Mouse (Mus musculus): Measurements from ENCODE around the gene Sv2b. TPM values are rescaled to one million over a fixed set of nuclear protein-coding genes. Genes with fewer than 3 reads are reported as not detected.

Gene Sv2b
- polyA plus RNA-seq, 2 experiments, result 0.02 TPM; not detected in 1

DNA sequence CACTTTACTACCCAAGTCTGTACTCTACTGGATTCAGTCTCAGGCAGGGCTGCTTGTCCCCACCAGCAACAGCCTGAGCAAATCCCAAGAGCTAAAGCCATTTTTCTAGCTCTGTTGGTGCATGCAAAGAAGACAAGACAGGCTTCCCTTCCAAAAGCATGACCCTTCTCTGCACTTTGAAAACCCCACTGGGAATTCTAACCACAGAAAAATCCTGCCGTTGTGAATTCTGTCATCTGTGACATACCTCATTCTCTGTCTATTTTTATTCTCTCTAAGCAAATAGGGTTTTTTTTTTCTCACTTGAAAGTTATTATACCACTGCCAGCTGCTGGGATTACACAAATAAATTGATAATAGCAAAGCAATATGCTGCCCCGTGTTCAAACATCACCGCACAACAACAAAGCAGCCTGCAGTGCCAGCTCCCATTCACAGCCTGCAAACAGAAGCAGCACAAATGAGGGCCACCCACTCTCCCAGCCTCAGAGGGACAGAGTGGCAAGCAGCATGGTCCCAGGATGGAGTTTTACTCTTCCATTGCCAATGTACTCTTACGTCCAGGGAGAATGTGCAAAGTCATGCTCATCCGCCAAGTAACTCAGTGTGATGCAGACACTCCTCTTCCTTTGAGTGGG lies 13.7 kb downstream of the Sv2b start:
- no peaks in the 10 kb centered on the region for H3K4me1 ChIP-seq (replicated peaks; ENCODE audit: control insufficient read depth in 2 of 2, insufficient read depth in 2 of 2, low read length in 1 of 2)
- H3K4me2 ChIP-seq (ENCODE audit: low read depth), result no peak overlapping the region
- TF ChIP-seq EP300 (IDR thresholded peaks at IDR 0.05; ENCODE audit: low read depth), result no peak
- TF ChIP-seq CTCF (IDR thresholded peaks at IDR 0.05; ENCODE audit: low read depth), result no peak
- no peak overlapping the region for H3K9ac ChIP-seq (replicated peaks)
- WGBS (ENCODE audit: insufficient replicate concordance), result 65% methylated on average over 5 of the region's 5 CpGs
- no peaks in the 10 kb centered on the region for H3K27me3 ChIP-seq (ENCODE audit: control insufficient read depth, insufficient read depth, low read length)
- H3K27ac ChIP-seq, result no peak overlapping the region
- DNase-seq (ENCODE audit: low read depth in 3 of 3, low spot score in 3 of 3) (no peak), ATAC-seq (ENCODE audit: insufficient read depth) (no peak)
- no peaks in the 10 kb centered on the region for H3K9me3 ChIP-seq (ENCODE audit: control insufficient read depth, low read length)
- H3K4me3 ChIP-seq (ENCODE audit: insufficient read depth in 1 of 2, low read depth in 2 of 2, low read length in 2 of 2), result no peak overlapping the region
- no peaks in the 10 kb centered on the region for H3K36me3 ChIP-seq (replicated peaks; ENCODE audit: control insufficient read depth, insufficient read depth, low read depth)

DNA sequence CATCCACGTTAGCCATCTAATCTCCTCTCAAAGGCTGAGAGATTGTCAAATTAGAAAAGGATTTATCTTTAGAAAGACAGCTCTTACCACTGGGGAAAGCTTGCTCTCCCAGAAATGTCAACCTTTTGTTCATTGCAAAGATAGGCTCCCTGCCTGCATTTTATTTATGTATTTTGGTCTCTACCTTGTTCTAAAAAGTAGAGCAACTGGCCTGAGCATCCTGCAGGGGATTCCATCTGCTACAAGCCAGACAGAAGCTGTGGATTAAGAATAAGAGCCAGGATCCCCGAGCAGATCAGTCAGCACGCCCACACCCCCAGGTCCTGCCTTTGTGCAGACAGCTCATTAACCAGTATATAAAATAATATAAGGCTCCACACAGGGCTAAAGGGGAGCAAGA lies 16.8 kb downstream of the Sv2b start:
- Histone ChIP-seq H3K9me3 (ENCODE audit: control insufficient read depth, low read length) (no peaks in the 10 kb centered on the region), H3K27ac (no peak overlapping the region), H3K9ac (replicated peaks) (no peak overlapping the region), H3K36me3 (replicated peaks; ENCODE audit: control insufficient read depth, insufficient read depth, low read depth) (no peaks in the 10 kb centered on the region), H3K4me2 (ENCODE audit: low read depth) (no peak overlapping the region), H3K4me3 (ENCODE audit: insufficient read depth in 1 of 2, low read depth in 2 of 2, low read length in 2 of 2) (no peak overlapping the region), H3K27me3 (ENCODE audit: control insufficient read depth, insufficient read depth, low read length) (no peaks in the 10 kb centered on the region), H3K4me1 (replicated peaks; ENCODE audit: control insufficient read depth in 2 of 2, insufficient read depth in 2 of 2, low read length in 1 of 2) (no peaks in the 10 kb centered on the region)
- no peak for TF ChIP-seq CTCF (IDR thresholded peaks at IDR 0.05; ENCODE audit: low read depth)
- TF ChIP-seq EP300 (IDR thresholded peaks at IDR 0.05; ENCODE audit: low read depth), result no peak
- DNase-seq (ENCODE audit: low read depth in 3 of 3, low spot score in 3 of 3), result no peak
- 33% methylated on average over 3 of the region's 3 CpGs for WGBS (ENCODE audit: insufficient replicate concordance)
- ATAC-seq (ENCODE audit: insufficient read depth), result no peak

DNA sequence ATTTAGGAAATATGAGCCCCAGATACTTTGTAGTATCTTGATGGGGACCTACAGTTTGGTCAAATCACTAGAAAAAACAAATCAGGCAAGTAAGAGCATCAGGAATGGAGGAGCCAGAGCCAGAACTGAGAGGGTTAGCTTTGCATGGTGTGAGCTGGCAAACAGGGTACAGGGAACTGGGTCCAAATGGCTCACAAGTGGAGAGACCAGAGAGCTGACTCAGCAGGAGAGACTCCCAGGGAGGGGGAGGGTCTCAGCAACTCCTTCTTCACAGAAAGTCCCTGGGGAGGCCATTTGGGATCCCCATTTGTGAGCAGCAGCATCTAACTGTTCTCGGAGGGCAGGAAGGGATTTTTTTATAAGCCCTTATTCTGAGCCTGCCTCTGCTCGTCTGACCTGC lies 18.5 kb downstream of the Sv2b start:
- Histone ChIP-seq H3K9me3 (ENCODE audit: control insufficient read depth, low read length) (no peaks in the 10 kb centered on the region), H3K27ac (no peak overlapping the region), H3K4me2 (ENCODE audit: low read depth) (no peak overlapping the region), H3K9ac (replicated peaks) (no peak overlapping the region), H3K4me1 (replicated peaks; ENCODE audit: control insufficient read depth in 2 of 2, insufficient read depth in 2 of 2, low read length in 1 of 2) (no peaks in the 10 kb centered on the region), H3K36me3 (replicated peaks; ENCODE audit: control insufficient read depth, insufficient read depth, low read depth) (no peaks in the 10 kb centered on the region), H3K4me3 (ENCODE audit: insufficient read depth in 1 of 2, low read depth in 2 of 2, low read length in 2 of 2) (no peak overlapping the region), H3K27me3 (ENCODE audit: control insufficient read depth, insufficient read depth, low read length) (no peaks in the 10 kb centered on the region)
- 28% methylated on average over 2 of the region's 2 CpGs for WGBS (ENCODE audit: insufficient replicate concordance)
- TF ChIP-seq EP300 (IDR thresholded peaks at IDR 0.05; ENCODE audit: low read depth) (no peak), CTCF (IDR thresholded peaks at IDR 0.05; ENCODE audit: low read depth) (no peak)
- ATAC-seq (ENCODE audit: insufficient read depth), result no peak
- DNase-seq (ENCODE audit: low read depth in 3 of 3, low spot score in 3 of 3), result no peak

DNA sequence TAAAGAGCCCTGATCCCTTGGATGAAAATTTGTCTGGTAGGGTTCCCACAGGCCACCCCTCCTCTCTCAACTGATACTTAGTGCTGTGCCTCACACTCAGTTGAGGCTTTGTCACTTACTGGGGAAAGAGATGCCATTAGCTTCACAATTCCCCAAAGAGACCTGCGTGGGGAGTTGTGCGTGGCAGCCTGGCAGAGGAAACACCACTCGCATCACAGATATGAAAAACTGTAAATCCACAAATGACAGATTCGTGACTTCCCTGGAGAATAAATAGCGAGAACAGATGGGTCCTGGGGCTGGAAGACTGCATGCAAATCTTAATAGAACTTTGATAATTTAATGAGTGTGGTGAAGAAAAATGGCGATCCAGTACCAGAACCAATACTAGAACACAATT lies 21.8 kb downstream of the Sv2b start:
- H3K27ac ChIP-seq, result no peak overlapping the region
- no peak overlapping the region for H3K4me2 ChIP-seq (ENCODE audit: low read depth)
- H3K27me3 ChIP-seq (ENCODE audit: control insufficient read depth, insufficient read depth, low read length), result no peaks in the 10 kb centered on the region
- no peak for TF ChIP-seq CTCF (IDR thresholded peaks at IDR 0.05; ENCODE audit: low read depth)
- no peak overlapping the region for H3K9ac ChIP-seq (replicated peaks)
- ATAC-seq (ENCODE audit: insufficient read depth), result no peak
- no peak for DNase-seq (ENCODE audit: low read depth in 3 of 3, low spot score in 3 of 3)
- WGBS (ENCODE audit: insufficient replicate concordance), result 61% methylated on average over 6 of the region's 6 CpGs
- no peaks in the 10 kb centered on the region for H3K36me3 ChIP-seq (replicated peaks; ENCODE audit: control insufficient read depth, insufficient read depth, low read depth)
- H3K4me3 ChIP-seq (ENCODE audit: insufficient read depth in 1 of 2, low read depth in 2 of 2, low read length in 2 of 2), result no peak overlapping the region
- H3K4me1 ChIP-seq (replicated peaks; ENCODE audit: control insufficient read depth in 2 of 2, insufficient read depth in 2 of 2, low read length in 1 of 2), result no peaks in the 10 kb centered on the region
- H3K9me3 ChIP-seq (ENCODE audit: control insufficient read depth, low read length), result no peaks in the 10 kb centered on the region

DNA sequence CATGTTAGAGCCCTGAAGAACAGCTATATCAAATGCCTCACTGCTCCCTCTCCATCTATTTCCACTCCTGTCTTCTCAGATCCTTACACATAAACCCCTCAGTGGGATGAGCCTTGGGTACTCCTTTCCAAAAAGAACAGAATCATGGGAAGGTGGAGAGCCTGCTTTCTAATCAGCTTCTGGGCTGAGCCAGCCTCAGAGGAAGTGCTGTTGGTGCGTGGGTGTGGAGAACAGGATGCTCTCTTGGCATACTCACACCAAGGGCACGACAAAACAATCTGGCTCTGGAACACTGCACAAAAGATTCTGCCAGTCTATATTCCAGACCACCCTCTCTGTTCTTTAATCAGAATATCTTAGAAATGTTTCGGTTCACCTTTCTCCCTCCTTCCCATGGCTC lies 26.1 kb downstream of the Sv2b start:
- DNase-seq (ENCODE audit: low read depth in 3 of 3, low spot score in 3 of 3) (no peak), ATAC-seq (ENCODE audit: insufficient read depth) (no peak)
- WGBS (ENCODE audit: insufficient replicate concordance), result 34% methylated on average over 3 of the region's 3 CpGs
- no peaks in the 10 kb centered on the region for H3K9me3 ChIP-seq (ENCODE audit: control insufficient read depth, low read length)
- TF ChIP-seq EP300 (IDR thresholded peaks at IDR 0.05; ENCODE audit: low read depth) (no peak), CTCF (IDR thresholded peaks at IDR 0.05; ENCODE audit: low read depth) (no peak)
- H3K4me1 ChIP-seq (replicated peaks; ENCODE audit: control insufficient read depth in 2 of 2, insufficient read depth in 2 of 2, low read length in 1 of 2), result no peaks in the 10 kb centered on the region
- H3K4me2 ChIP-seq (ENCODE audit: low read depth), result no peak overlapping the region
- no peaks in the 10 kb centered on the region for H3K36me3 ChIP-seq (replicated peaks; ENCODE audit: control insufficient read depth, insufficient read depth, low read depth)
- H3K9ac ChIP-seq (replicated peaks), result no peak overlapping the region
- no peaks in the 10 kb centered on the region for H3K27me3 ChIP-seq (ENCODE audit: control insufficient read depth, insufficient read depth, low read length)
- no peak overlapping the region for H3K27ac ChIP-seq
- H3K4me3 ChIP-seq (ENCODE audit: insufficient read depth in 1 of 2, low read depth in 2 of 2, low read length in 2 of 2), result no peak overlapping the region

Data from liver, embryonic 14.5 days (tissue).